Mouse (Mus musculus): ENCODE data around the gene Tsg101.

DNA sequence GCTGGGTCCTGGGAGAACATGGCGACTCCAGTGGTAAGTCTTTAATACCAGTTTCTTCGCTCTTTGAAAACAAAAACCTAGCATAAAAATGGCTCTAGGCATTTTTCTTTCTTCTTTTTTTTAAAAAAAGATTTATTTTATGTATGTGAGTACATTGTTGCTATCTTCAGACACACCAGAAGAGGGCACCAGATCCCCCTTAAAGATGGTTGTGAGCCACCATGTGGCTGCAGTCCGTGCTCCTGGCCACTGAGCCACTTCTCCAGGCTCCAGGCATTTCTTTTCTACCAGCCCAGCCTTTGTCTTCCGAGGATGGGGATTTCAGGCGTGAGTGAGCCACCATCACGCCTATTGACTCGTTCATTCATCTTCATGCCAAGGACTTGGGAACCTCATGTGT is 68.7 kb downstream of the Tsg101 start:
- no peak for TF ChIP-seq POLR2A (IDR thresholded peaks at IDR 0.05; ENCODE audit: insufficient read depth, low read depth, low read length)
- no peak for TF ChIP-seq CTCF (IDR thresholded peaks at IDR 0.05; ENCODE audit: insufficient read depth, low read depth, low read length)

Data from olfactory bulb, adult 2 months (tissue).